Mouse (Mus musculus) cerebellum, postnatal 36 days (tissue): ENCODE measurements around the gene Ndufa7.
"Not testable (repeated sequence)": the region's sequence is repeated elsewhere in the genome, so short reads cannot be mapped to it uniquely, and the experiment has no call there.

Experiments used
- DNase-seq, 2 experiments: peaks; one replicate each; pipeline ENCODE4 v3.0.0; 2021 to 2022; ENCODE audit warnings: mixed read lengths in 2 of 2

Ndufa7 gene

GRCm38 (mm10) chr17:33884320-33884719 lies 59.9 kb downstream of the Ndufa7 start:
- DNase-seq, result not testable (repeated sequence)

- not testable (repeated sequence) for DNase-seq
Measured at GRCm38 (mm10) chr17:33887802-33888201, 63.4 kb downstream of the Ndufa7 start.
